Mouse (Mus musculus) urinary bladder, postnatal 14 days (tissue): ENCODE results near the gene Fcgbp.

Experiments
- DNase-seq: peaks from one replicate; pipeline ENCODE4 v3.0.0; 2021; ENCODE audit warnings: low spot score

Gene Fcgbp

GRCm38 (mm10) chr7:28070531-28071298 lies at the start of gene Fcgbp:
Gene Fcgbp (plus strand): TSS chr7:28071236.
- DNase-seq: no peak

DNA sequence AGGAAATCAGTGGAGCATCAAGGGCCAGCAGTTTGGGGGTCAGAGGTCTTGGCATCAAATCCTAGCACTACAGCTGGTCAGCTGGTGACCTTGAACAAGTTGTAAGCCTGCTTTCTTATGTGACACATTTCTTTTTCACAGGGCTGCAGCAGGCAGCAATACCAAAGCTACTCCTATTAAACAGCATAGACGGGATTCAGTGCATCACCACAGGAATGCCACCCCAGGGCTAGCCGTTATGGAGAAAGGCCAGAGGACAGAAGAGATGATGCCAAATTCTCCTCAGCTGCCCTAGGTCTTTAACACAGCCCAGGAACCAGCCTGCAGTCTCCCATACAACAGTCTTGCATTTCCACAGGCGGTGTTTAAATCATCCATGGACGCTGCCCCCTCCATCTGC lies 26.5 kb upstream of the Fcgbp start:
- DNase-seq: no peak

GRCm38 (mm10) chr7:28049476-28050409 lies 21.3 kb upstream of the Fcgbp start, which contains the start of gene Psmc4:
Gene Psmc4 (minus strand): TSS chr7:28050101.
- DNase-seq: peak; percentile 98

- DNase-seq: no peak
Observed at GRCm38 (mm10) chr7:28050584-28050983, 20.5 kb upstream of the Fcgbp start.

DNA sequence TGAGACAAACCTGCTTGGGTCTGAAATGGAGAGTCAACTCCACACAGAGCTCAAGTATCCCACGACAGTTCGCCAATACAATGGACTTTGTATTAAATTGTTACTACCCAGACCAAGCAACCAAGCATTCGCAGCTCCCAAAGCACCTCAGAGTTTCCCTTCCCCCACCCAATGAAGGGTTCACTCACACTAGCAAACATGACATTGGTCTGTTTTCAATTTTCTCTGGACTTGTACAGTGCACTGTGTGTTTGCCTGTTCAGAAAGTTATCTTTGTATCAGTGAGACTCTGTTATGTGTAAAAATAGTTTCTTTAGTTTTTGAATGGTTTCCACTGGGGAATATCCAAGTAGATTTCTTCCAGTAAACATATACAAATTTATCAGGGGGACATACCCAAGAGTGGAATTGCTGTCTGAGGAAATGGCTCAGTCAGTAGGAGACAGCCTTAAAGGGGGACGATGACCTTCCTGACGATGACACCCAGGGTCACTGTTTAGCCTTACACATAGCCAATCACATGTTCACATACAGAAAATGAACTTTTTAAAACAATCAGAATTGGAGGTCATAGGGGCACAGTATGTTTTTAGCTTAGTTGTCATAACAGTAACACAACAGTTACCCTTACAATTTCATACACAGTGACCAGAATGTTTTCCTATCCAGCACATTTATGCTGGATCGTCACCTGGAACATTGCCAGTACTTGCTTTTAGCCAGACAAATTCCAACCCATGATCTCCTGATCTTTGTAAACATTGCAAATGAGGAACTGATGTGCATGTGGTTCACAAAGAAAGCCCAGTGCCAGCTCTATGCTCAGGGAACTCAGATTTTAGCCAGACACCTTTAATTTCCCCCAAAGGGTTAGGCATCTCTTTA lies 17.7 kb upstream of the Fcgbp start:
- no peak for DNase-seq

GRCm38 (mm10) chr7:28059972-28060371 lies 11.1 kb upstream of the Fcgbp start:
- DNase-seq: no peak

DNA sequence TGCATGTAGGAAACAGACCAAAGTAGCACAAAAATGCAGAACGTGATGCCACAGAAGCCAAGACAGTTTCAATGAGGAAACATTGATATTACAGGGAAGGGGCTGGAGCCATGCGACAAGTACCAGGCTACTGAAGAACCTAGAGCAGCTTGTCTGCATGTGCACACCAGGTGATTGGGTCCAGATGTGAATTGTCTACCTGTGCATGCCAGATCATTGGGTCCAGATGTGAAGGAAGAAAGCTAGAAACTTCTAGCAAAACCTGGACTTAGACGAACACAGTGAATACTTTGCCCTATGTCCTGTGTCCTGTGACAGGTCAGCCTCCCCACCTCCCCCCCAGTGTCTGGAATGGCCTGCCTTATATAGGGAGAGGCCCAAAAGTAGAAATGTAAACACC lies 2.4 kb upstream of the Fcgbp start:
- no peak for DNase-seq

DNA sequence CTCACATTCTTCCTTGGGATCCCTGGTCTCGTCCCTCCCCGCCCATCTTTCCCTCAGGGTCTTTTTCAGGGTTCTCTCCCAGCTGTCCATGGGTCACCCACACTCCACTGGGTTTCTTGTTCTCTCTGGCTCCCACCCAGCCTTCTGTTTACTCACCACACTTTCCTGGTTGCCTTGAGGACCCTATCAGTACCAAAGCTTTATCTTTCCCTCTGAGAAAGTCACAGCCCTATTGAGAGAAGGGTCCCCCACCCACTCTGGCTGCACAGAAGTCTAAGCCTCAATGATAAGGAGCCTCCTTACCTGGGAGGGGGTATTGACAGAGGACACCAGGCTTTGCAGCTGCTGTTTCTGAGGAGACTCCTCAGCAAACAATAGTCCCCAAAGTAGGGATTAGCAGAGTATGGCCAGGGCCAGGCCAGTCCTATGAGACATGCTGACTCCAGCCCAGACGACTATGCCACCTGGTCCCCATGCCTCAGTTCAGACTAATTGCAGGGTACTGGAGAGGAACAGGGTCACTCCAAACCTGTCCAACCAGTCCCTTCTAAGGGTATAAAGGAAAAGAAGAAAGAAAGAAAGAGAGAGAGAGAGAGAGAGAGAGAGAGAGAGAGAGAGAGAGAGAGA lies 1.4 kb upstream of the Fcgbp start:
- DNase-seq: no peak

DNA sequence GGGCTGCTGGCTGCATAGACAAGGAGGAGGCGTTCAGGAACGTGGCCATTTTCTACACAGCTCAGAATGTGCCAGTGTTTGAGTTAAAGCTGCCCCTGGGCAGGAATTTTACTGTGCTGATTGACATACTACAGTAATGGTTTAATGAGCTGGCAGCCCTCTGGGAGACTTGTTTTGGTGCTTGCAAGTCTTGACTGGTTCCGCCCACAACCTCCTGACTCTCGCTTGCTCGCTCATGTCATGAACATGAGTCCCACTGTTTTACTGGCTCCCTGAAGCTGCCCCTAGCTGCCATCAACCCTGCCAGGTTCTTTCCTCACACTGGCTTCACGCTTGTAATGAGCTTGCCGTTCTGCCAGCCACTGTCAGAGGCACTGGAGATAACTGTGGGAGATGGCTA lies 13.2 kb downstream of the Fcgbp start:
- peak; percentile 19 for DNase-seq

GRCm38 (mm10) chr7:28086236-28086635 lies 15.2 kb downstream of the Fcgbp start:
- DNase-seq: no peak

- peak; percentile 1 for DNase-seq
Observed at GRCm38 (mm10) chr7:28093541-28093940, 22.5 kb downstream of the Fcgbp start.

GRCm38 (mm10) chr7:28099101-28099500 lies 28.1 kb downstream of the Fcgbp start:
- DNase-seq: no peak

- DNase-seq: peak; percentile 57
Observed at GRCm38 (mm10) chr7:28100596-28101590, 29.9 kb downstream of the Fcgbp start.

GRCm38 (mm10) chr7:28102936-28103335 lies 31.9 kb downstream of the Fcgbp start:
- peak; percentile 2 for DNase-seq

GRCm38 (mm10) chr7:28104670-28105069 lies 33.6 kb downstream of the Fcgbp start:
- peak; percentile 62 for DNase-seq

DNA sequence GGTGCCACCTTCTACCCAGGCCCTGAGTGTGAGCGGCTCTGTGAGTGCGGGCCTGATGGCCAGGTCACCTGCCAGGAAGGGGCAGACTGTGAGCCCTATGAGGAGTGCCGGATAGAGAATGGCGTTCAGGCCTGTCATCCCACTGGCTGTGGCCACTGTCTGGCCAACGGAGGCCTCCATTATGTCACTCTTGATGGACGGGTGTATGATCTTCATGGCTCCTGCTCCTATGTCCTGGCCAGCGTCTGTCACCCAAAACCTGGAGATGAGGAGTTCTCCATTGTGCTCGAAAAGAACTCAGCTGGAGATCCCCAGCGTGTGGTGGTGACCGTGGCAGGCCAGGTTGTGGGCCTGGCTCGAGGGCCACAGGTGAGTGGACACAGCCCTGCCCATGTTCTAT lies 35.2 kb downstream of the Fcgbp start:
- no peak for DNase-seq

- no peak for DNase-seq
Observed at GRCm38 (mm10) chr7:28114648-28115047, 43.6 kb downstream of the Fcgbp start.

DNA sequence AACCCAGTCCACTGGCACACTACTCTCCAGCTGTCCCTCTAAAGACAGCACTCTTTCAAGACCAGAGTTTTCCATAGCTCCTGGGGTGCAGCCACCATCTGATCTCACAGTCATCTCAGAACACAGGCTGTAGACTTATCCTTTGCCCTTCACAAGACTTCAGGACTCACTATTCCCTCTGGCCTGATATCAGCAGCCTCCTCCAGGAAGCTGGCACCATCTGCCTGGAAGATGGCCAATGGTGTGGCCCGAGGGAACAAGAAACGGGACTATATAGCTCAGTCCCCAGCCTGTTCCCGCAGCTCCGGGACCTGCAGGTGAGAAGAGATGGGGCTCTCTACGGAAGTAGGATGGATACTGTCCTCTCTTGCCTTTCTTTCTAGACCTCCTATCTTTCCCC lies 58.1 kb downstream of the Fcgbp start, which contains the start of gene 9530053A07Rik:
TSS of gene 9530053A07Rik (plus strand) at position 301 of the 400 bp plus-strand sequence.
- DNase-seq: no peak

DNA sequence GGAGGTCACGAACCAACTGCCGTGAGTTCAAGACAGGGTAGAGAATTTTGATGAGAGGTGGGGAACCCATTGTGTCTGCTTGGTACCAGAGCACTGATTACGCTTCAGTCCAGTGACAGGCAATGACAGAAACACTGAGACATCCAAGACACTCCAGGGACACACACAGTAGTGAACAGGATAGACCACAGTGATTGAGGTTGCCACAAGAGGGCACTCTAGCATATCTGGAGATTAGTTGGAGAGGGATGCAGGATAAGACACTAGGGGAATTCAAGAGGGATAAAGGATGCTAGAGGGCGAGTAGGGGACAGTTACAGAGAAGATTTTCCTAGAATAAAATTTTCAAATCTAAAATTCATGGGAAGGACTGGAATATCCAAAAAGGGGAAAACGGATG lies 66.6 kb downstream of the Fcgbp start:
- peak; percentile 31 for DNase-seq

DNA sequence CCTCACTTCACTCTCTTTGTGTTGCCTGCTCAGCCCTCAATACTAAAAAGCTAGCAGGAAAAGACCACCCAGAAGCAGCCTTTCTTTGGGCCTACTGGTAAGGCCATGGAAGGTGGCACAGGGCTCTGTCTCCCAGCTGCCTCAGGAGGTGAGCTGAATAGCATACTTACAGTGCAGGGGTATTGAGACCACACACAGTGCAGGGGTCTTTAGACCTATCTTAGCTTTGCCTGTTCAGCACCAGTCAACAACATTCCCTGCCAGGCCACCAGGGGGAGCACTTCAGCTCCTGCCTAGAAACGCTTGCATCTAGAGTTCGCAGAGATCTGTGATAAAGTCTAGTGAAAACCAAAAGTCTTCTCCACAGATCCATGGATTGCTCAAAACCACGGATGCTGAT lies 77.2 kb downstream of the Fcgbp start:
- DNase-seq: peak; percentile 75
